In genomic region chr3:96727828-96728633, GRCm38 (mm10) we compare ENCODE assay signal across 8 mouse cellular contexts. TPM values are rescaled to one million over a fixed set of nuclear protein-coding genes. Genes with fewer than 3 reads are reported as not detected.
DNase-seq lines count a peak whose midpoint lies in the region.

No protein-coding gene starts in this region.

- peak; percentile 59 for DNase-seq in embryo, embryonic 10.5 days (ENCODE audit: low spot score)
- DNase-seq in embryo, embryonic 11 days = no peak
- DNase-seq in 3T3-L1 (ENCODE audit: low read depth, low spot score) = peak; percentile 68
- peak; percentile 30 for DNase-seq in c-Kit-negative CD71-positive TER-119-positive erythroid progenitor cells, embryonic 14.5 days (ENCODE audit: low read depth, low spot score)
- no peak for DNase-seq in hindbrain, embryonic 10.5 days (ENCODE audit: low spot score)
- DNase-seq in lung, postnatal 25 days (ENCODE audit: low spot score) = peak; percentile 36
- DNase-seq in telencephalon, adult 2 months (ENCODE audit: low read depth, low spot score) = peak; percentile 53
- DNase-seq in right cerebral cortex, adult 18-20 months = no peak

- H3K9me3 ChIP-seq in hindbrain, embryonic 10.5 days = no peaks in the 10 kb centered on the region

- peak overlapping the region; percentile 87 for H3K4me3 ChIP-seq in hindbrain, embryonic 10.5 days

- under 1% methylated on average over 42 of the region's 42 CpGs for WGBS in hindbrain, embryonic 10.5 days

- peak overlapping the region; percentile 94 for H3K27ac ChIP-seq in hindbrain, embryonic 10.5 days

- H3K4me1 ChIP-seq in hindbrain, embryonic 10.5 days (replicated peaks) = peaks cover 35% of the 10 kb centered on the region

- H3K27me3 ChIP-seq in hindbrain, embryonic 10.5 days (ENCODE audit: insufficient read depth, poor library complexity, severe bottlenecking) = no peaks in the 10 kb centered on the region

- H3K36me3 ChIP-seq in hindbrain, embryonic 10.5 days = peaks cover 23% of the 10 kb centered on the region

RNA-seq across cellular contexts. Expression of gene Rnf115, which starts 0.6 kb away (rescaled TPM):
- 63.8 and 64.2 TPM in 2 replicates for polyA plus RNA-seq in hindbrain, embryonic 10.5 days (2016; fragmentation: Nextera tagmentation; extraction: Ambion mirVana)

RNA-seq across cellular contexts. Expression of gene Polr3c, which starts 0.6 kb away (rescaled TPM):
- polyA plus RNA-seq in hindbrain, embryonic 10.5 days (2016; fragmentation: Nextera tagmentation; extraction: Ambion mirVana) = 44.4 and 45.3 TPM in 2 replicates

RNA-seq across cellular contexts. Expression of gene Nudt17, which starts 19.7 kb away (rescaled TPM):
- polyA plus RNA-seq in hindbrain, embryonic 10.5 days (2016; fragmentation: Nextera tagmentation; extraction: Ambion mirVana) = 17.1 and 19.4 TPM in 2 replicates

RNA-seq across cellular contexts. Expression of gene Pias3, which starts 31.8 kb away (rescaled TPM):
- polyA plus RNA-seq in hindbrain, embryonic 10.5 days (2016; fragmentation: Nextera tagmentation; extraction: Ambion mirVana) = 46.2 and 48.3 TPM in 2 replicates

RNA-seq across cellular contexts. Expression of gene Ankrd35, which starts 58.1 kb away (rescaled TPM):
- polyA plus RNA-seq in hindbrain, embryonic 10.5 days (2016; fragmentation: Nextera tagmentation; extraction: Ambion mirVana) = 0.10 and 0.16 TPM in 2 replicates

Comparison
In these comparisons a context has a peak if more than half of its experiments do, and no peak if none do; other contexts are left out.
1. DNase-seq: peak in embryo, embryonic 10.5 days (single experiment), 3T3-L1 (single experiment), c-Kit-negative CD71-positive TER-119-positive erythroid progenitor cells, embryonic 14.5 days (single experiment), lung, postnatal 25 days (single experiment) and telencephalon, adult 2 months (single experiment); none in embryo, embryonic 11 days (single experiment), hindbrain, embryonic 10.5 days (single experiment) and right cerebral cortex, adult 18-20 months (single experiment).